Mouse (Mus musculus): ENCODE measurements at regions not wholly inside any gene's neighbourhood (a gene's known extent, or its start where the extent isn't known, plus 50 kb on each side); places are given as distances from the start of the nearest gene placed in this dataset.

GRCm38 (mm10) chr3:41472586-41472985 lies 82.9 kb upstream of the Jade1 start:
- no peak for DNase-seq

- no peak for DNase-seq
Observed at GRCm38 (mm10) chr3:41469106-41469505, 86.4 kb upstream of the Jade1 start.

GRCm38 (mm10) chr3:41467857-41468256 lies 87.7 kb upstream of the Jade1 start:
- no peak for DNase-seq

- no peak for DNase-seq
Observed at GRCm38 (mm10) chr3:41465893-41466292, 89.6 kb upstream of the Jade1 start.

- DNase-seq = no peak
Observed at GRCm38 (mm10) chr3:41462953-41463644, 92.4 kb upstream of the Jade1 start.

GRCm38 (mm10) chr3:41460131-41460530 lies 95.4 kb upstream of the Jade1 start:
- no peak for DNase-seq

- no peak for DNase-seq
Observed at GRCm38 (mm10) chr3:41458156-41458555, 97.4 kb upstream of the Jade1 start.

GRCm38 (mm10) chr3:41453525-41453924 lies 102.0 kb upstream of the Jade1 start:
- DNase-seq = no peak

GRCm38 (mm10) chr3:41452716-41453090 lies 102.8 kb upstream of the Jade1 start:
- no peak for DNase-seq

- no peak for DNase-seq
Observed at GRCm38 (mm10) chr3:41452020-41452715, 103.4 kb upstream of the Jade1 start.

GRCm38 (mm10) chr3:41450696-41451095 lies 104.8 kb upstream of the Jade1 start:
- DNase-seq = no peak

- no peak for DNase-seq
Observed at GRCm38 (mm10) chr3:41444243-41444753, 111.2 kb upstream of the Jade1 start.

GRCm38 (mm10) chr3:41436238-41436637 lies 119.3 kb upstream of the Jade1 start:
- DNase-seq = no peak

- no peak for DNase-seq
Observed at GRCm38 (mm10) chr3:41433106-41433505, 122.4 kb upstream of the Jade1 start.

- DNase-seq = no peak
Observed at GRCm38 (mm10) chr3:41432376-41432775, 123.2 kb upstream of the Jade1 start.

- DNase-seq = no peak
Observed at GRCm38 (mm10) chr3:41430191-41430590, 125.3 kb upstream of the Jade1 start.

- no peak for DNase-seq
Observed at GRCm38 (mm10) chr3:41426946-41427345, 128.6 kb upstream of the Jade1 start.

GRCm38 (mm10) chr3:41425863-41426262 lies 129.7 kb upstream of the Jade1 start:
- no peak for DNase-seq

- no peak for DNase-seq
Observed at GRCm38 (mm10) chr3:41424142-41424939, 131.2 kb upstream of the Jade1 start.

GRCm38 (mm10) chr3:41423630-41424029 lies 131.9 kb upstream of the Jade1 start:
- no peak for DNase-seq

GRCm38 (mm10) chr3:41422615-41423579 lies 132.6 kb upstream of the Jade1 start:
- DNase-seq = no peak

- no peak for DNase-seq
Observed at GRCm38 (mm10) chr3:41413771-41414170, 141.8 kb upstream of the Jade1 start.

All from right cerebral cortex, postnatal 14 days (tissue).